Mouse (Mus musculus) hindbrain, postnatal 0 days (tissue): Measurements from ENCODE around the gene Stard13. TPM values are rescaled to one million over a fixed set of nuclear protein-coding genes. Genes with fewer than 3 reads are reported as not detected.

Source experiments
- ATAC-seq: fragments of 200-750 bp; cut with Nextera tagmentation; 2 replicates; pipeline ENCODE4 v1.8.0; 2017; ENCODE audit warnings: mild to moderate bottlenecking, moderate TSS enrichment, moderate library complexity
- DNase-seq: peaks from one replicate; pipeline ENCODE4 v3.0.0-alpha.2; 2015; ENCODE audit warnings: low spot score
- H3K27ac ChIP-seq: fragments of 300-500 bp; sonication (generic); 2 replicates; pipeline ENCODE4 v1.5.1; 2014; ENCODE audit warnings: mild to moderate bottlenecking
- H3K27me3 ChIP-seq: fragments of 300-500 bp; sonication (generic); 2 replicates; pipeline ENCODE4 v1.6.1; 2014; ENCODE audit warnings: low read length, mixed read lengths; ENCODE audit not compliant: insufficient read depth
- H3K36me3 ChIP-seq: fragments of 300-500 bp; sonication (generic); 2 replicates; pipeline ENCODE4 v1.6.1; 2014; ENCODE audit warnings: low read length, mixed read lengths; ENCODE audit not compliant: insufficient read depth
- H3K4me1 ChIP-seq: fragments of 300-500 bp; sonication (generic); 2 replicates; pipeline ENCODE4 v1.6.1; 2014; ENCODE audit warnings: antibody characterized with exemption, low read length, mixed read lengths; ENCODE audit not compliant: insufficient read depth
- H3K4me2 ChIP-seq: fragments of 300-500 bp; sonication (generic); 2 replicates; pipeline ENCODE4 v1.6.1; 2014; ENCODE audit warnings: low read depth, mild to moderate bottlenecking, low read length, moderate library complexity, mixed read lengths
- H3K4me3 ChIP-seq: fragments of 300-500 bp; sonication (generic); 2 replicates; pipeline ENCODE4 v1.5.1; 2014; ENCODE audit warnings: low read length
- H3K9ac ChIP-seq: fragments of 300-500 bp; sonication (generic); replicated peaks from 2 replicates; pipeline ENCODE4 v1.6.1; 2014; ENCODE audit warnings: mild to moderate bottlenecking, low read length, moderate library complexity, mixed read lengths
- H3K9me3 ChIP-seq: fragments of 300-500 bp; sonication (generic); 2 replicates; pipeline ENCODE4 v1.6.1; 2016; ENCODE audit warnings: low read length, mixed read lengths
- CTCF ChIP-seq: IDR thresholded peaks from 2 replicates; pipeline ENCODE4 v1.5.1; 2016; ENCODE audit warnings: antibody characterized with exemption, control low read depth, low read depth
- WGBS: fragments of 180-500 bp; shearing (Covaris S2); extraction: QIAGEN DNeasy Blood & Tissue Kit; methylation state at CpG from one replicate; pipeline ENCODE4 v1.1.7; 2014; 5-methylcytosine and 5-hydroxymethylcytosine counted together
- polyA plus RNA-seq: library from polyadenylated mRNA; unstranded; fragments of >200 nt; fragmentation: Nextera tagmentation; extraction: Ambion mirVana; gene quantifications from 2 replicates; pipeline ENCODE4 v1.2.1, GENCODE M21; 2015
- total RNA-seq: library from RNA; depleted of rRNA; stranded (reverse); fragments of >200 nt; gene quantifications from 2 replicates; pipeline ENCODE4 v1.2.3, GENCODE M21; 2014

The Stard13 gene
- total and polyA plus RNA-seq, 2 experiments from 2014 or later: 2.8 to 14.7 TPM

DNA sequence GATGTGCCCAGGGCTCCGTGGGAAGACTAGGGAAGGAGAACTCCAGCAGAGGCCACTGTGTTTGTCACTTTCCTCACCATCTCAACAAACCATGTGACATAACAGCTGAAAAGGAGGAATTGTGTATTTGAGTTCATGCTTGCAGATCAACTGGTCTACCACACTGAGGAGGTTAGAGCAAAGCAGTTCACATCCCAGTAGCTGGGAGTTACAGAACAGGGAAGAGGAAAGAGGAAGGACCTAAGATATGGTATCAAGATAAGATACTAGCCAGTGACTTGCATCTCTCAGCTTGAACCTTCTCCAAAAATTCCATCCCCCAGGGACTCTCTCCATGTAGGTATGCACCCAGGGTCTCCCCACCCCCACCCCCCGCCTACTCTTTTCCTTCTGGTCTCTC lies 27.9 kb upstream of the Stard13 start:
- DNase-seq: no peak
- Histone ChIP-seq H3K9ac (no peak overlapping the region), H3K4me2 (no peak overlapping the region), H3K4me1 (no peaks in the 10 kb centered on the region), H3K27ac (no peak overlapping the region), H3K27me3 (no peaks in the 10 kb centered on the region), H3K4me3 (no peak overlapping the region), H3K9me3 (no peaks in the 10 kb centered on the region), H3K36me3 (no peaks in the 10 kb centered on the region)
- WGBS: 90% methylated on average over 2 of the region's 2 CpGs
- no peak for TF ChIP-seq CTCF
- no peak for ATAC-seq

DNA sequence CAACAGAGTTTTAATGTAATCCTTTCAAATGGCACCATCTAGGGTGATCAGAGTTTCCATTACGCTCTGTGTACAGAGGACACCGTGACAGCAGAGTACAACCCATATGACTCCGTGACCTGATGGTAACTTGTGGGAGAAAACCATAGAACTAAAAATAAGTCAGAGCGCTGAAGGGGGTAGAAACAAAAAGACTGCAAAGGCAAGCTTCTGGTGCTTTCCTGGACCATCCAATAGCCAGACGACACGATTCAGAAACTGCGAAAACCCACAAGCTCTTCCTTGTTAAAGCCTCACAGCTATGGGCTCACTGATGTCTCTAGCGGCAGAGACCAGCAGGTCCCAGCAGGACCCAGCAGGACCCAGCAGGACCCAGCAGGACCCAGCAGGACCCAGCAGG lies 18.6 kb upstream of the Stard13 start:
- 0 out of 2 replicates have a peak overlapping the region, but pooled peaks have one; percentile 23 for H3K4me2 ChIP-seq

DNA sequence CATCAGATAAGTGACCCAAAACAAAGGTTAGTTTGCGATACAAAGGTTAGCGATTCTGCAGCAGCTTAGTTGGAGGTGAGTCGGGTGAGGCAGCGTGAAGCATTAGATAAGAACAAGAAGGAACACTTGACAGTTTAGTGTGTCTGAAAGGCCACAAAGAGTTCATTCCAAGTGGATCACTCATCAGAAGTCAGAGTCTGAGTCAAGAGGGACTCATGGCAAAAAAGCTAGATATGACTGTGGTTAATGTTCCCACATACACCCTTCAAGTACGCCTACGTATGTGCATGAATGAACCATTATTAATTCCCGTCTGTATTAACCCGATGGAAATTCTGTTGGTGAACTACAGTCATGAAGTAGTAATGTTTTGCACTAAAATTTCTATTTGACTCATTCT lies 18.0 kb upstream of the Stard13 start:
- H3K36me3 ChIP-seq: no peaks in the 10 kb centered on the region
- WGBS: 92% methylated on average over 8 of the region's 8 CpGs
- no peak overlapping the region for H3K4me3 ChIP-seq
- no peak overlapping the region for H3K4me2 ChIP-seq
- DNase-seq: no peak
- no peaks in the 10 kb centered on the region for H3K9me3 ChIP-seq
- no peaks in the 10 kb centered on the region for H3K27me3 ChIP-seq
- TF ChIP-seq CTCF: no peak
- H3K27ac ChIP-seq: no peak overlapping the region
- H3K4me1 ChIP-seq: no peaks in the 10 kb centered on the region
- ATAC-seq: no peak
- no peak overlapping the region for H3K9ac ChIP-seq

More for the DNA sequence above, 18.6 kb upstream of the Stard13 start:
- ATAC-seq (no peak; the same call in 1 of the 2 replicates), DNase-seq (peak; percentile 26)
- Histone ChIP-seq H3K4me3 (no peak overlapping the region), H3K27me3 (no peaks in the 10 kb centered on the region), H3K4me1 (no peaks in the 10 kb centered on the region), H3K36me3 (no peaks in the 10 kb centered on the region), H3K9me3 (no peaks in the 10 kb centered on the region), H3K27ac (no peak overlapping the region), H3K9ac (no peak overlapping the region)
- peak; percentile 48 for TF ChIP-seq CTCF
- 52% methylated on average over 8 of the region's 8 CpGs for WGBS

DNA sequence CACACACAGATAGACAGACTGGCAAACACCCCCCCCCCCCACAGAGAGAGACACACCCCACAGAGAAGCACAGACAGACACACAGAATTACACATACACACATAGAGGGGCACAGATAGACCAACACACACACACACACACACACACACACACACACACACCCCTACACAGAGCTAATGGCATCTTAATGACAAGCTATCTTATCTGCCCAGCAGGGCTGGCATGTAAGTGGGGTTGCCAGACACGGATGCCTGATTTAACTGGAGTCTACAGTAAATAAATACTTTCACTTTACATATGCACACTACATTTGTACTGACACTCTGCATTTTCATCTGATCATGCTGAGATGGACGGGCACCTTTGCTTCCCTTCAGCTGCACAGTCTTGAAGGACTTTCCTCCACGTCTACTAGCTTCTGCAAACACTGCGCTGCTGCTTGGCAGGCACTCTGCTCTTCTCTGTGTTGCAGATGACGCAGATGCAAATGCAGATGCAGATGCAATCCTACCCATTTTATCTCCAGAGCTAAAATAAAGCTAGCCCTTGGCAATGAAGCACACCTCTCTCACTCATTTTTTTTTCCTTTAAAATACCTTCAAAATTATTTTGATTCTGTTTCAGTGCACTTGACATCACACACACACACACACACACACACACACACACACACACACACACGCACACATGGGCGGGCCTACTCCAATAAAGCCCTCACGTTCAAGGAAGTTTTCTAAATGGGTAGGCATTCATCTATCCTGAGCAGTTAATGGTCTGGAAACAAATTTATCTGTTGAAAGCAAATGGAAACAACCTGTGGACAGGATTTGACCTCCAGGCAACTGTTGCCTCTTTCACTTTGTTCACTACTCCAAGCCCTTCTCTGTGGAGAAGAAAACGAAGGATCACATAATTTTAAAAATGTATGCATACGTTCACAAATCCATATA lies 15.3 kb upstream of the Stard13 start:
- no peak for DNase-seq
- Histone ChIP-seq H3K27me3 (no peaks in the 10 kb centered on the region), H3K9ac (no peak overlapping the region), H3K4me1 (no peaks in the 10 kb centered on the region), H3K36me3 (no peaks in the 10 kb centered on the region), H3K9me3 (no peaks in the 10 kb centered on the region), H3K27ac (no peak overlapping the region), H3K4me2 (no peak overlapping the region), H3K4me3 (no peak overlapping the region)
- ATAC-seq: no peak
- 62% methylated on average over 10 of the region's 10 CpGs for WGBS
- no peak for TF ChIP-seq CTCF

DNA sequence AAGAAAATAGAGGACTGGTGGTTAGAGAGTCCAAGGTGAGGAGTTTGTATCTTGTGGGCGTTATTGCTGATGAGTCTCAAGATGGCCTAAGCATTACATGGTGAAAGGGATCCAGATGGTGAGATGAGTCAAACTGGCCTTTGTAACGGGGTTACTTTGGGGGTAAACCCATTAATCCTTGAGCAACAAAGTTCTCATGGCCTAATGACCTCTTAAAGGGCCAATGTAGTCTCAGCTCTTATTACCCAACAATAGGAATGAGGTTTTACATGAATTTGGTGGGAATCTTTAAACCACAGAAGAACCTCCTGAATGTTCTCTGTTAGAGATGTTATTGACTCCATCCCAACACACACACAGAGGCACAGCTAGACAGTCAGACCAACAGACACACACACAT lies 14.4 kb upstream of the Stard13 start:
- no peak overlapping the region for H3K4me3 ChIP-seq
- no peak overlapping the region for H3K4me2 ChIP-seq
- no peaks in the 10 kb centered on the region for H3K36me3 ChIP-seq
- 0 out of 2 replicates have a peak overlapping the region, but pooled peaks have one; percentile 41 for H3K27ac ChIP-seq
- no peak for TF ChIP-seq CTCF
- H3K9ac ChIP-seq: no peak overlapping the region
- H3K27me3 ChIP-seq: no peaks in the 10 kb centered on the region
- no peaks in the 10 kb centered on the region for H3K4me1 ChIP-seq
- ATAC-seq (no peak), DNase-seq (no peak)
- no peaks in the 10 kb centered on the region for H3K9me3 ChIP-seq
- whole genome bisulfite sequencing: 78% methylated on average over 2 of the region's 2 CpGs

DNA sequence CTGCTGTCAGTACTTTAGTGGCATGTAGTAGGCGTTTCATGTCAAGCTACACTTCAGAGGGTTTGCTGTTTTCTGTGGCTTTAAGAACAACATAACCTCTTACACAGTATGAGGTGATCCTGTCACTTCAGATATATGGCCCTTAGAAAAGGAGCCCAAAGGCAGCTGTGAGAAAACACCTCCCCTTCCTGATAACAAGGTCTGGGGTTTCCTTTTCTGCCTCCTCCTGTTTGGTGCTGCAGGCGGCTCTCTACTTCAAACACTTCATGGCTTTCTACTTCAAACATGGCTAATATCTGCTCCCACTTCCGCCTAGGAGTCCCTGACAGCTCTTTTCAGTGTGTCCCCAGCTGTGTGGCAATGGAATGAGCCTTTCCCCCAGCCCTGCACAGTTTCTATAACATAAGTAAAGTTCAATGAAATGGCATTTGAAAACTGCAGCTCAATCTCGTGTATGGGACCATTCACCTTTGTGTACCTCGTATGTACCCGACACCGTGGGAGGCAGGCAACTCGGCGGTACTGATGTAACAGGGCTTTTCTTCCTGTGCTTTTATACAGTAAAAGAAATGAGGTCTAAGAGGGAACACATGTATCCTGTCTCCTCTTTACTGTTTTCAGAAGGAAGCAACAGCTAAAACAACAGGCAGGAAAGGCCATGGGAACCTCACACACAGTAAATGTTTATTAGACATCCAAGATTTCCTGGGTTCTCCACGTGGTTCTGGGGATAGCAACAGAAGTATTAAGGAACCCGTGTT lies 13.7 kb upstream of the Stard13 start:
- TF ChIP-seq CTCF: no peak
- Histone ChIP-seq H3K36me3 (no peaks in the 10 kb centered on the region), H3K4me2 (no peak overlapping the region), H3K9me3 (no peaks in the 10 kb centered on the region), H3K4me1 (no peaks in the 10 kb centered on the region), H3K27ac (0 out of 2 replicates have a peak overlapping the region, but pooled peaks have one; percentile 7), H3K4me3 (no peak overlapping the region), H3K27me3 (no peaks in the 10 kb centered on the region), H3K9ac (no peak overlapping the region)
- ATAC-seq: no peak
- 64% methylated on average over 11 of the region's 11 CpGs for WGBS
- no peak for DNase-seq
